Mouse (Mus musculus): ENCODE results near the gene Ankrd55. TPM values are rescaled to one million over a fixed set of nuclear protein-coding genes. Genes with fewer than 3 reads are reported as not detected.

The Ankrd55 gene
- polyA plus RNA-seq, 1 experiment from 2014 or later: 11.0 TPM

DNA sequence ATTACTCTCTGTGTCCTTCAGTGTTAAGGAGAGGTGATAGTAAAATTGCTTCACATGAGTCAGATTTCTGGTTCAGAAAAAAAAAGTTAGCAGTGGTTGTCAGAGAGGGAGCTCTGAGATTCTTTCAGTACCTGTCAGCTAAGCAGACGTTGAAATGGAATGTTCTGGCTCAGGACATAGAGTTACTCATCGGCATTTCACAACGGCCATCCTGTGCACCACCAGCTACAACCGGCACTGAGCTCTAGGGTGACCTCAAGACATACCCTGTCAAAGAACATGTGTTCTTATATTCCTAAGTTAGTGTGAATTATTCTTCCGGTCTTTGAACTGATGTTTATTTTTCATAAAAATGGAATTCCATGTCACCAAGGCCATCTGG, 55.4 kb downstream of the Ankrd55 start:
- WGBS: 92% methylated on average over 5 of the region's 5 CpGs
- no peak overlapping the region for H3K27ac ChIP-seq (ENCODE audit: low read length)

DNA sequence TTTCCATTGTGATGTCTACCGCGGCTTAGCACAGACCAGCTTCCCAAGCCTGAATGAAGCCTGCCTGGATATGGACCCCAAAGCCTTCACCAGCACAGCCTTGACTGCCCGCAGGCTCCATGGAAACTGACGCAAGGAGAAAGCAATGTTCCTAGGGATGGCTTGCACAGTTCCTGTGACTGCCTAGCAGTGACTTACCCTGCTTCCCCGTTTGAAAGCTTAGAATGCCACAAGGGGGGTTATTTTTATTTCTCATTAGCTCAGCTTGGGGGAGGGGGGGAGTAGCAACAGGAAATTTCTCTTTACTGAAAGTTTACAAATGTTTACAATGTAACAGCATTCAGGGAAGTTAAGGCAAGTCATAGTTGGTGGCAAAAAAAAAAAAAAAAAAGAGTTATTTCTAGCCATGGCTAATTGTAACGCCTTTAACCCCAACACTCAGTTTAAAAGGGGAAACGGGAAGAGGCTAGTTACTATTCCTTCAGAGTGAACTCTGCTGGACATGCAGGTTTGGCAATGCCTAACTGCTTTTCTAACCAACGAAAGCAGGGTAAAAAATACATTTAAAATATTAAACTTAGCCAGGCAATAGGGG, 56.1 kb downstream of the Ankrd55 start:
- H3K27ac ChIP-seq (ENCODE audit: low read length): no peak overlapping the region
- no peaks in the 10 kb centered on the region for H3K9me3 ChIP-seq (replicated peaks; ENCODE audit: control insufficient read depth, low read length, poor library complexity, severe bottlenecking)
- H3K4me1 ChIP-seq (ENCODE audit: control insufficient read depth, insufficient read depth, low read length): no peaks in the 10 kb centered on the region
- H3K4me3 ChIP-seq (ENCODE audit: low read depth, low read length): no peak overlapping the region
- H3K27me3 ChIP-seq (ENCODE audit: control insufficient read depth, insufficient read depth, low read depth, low read length): no peaks in the 10 kb centered on the region
- H3K4me2 ChIP-seq (ENCODE audit: low read length): no peak overlapping the region
- H3K36me3 ChIP-seq (ENCODE audit: control insufficient read depth, insufficient read depth, low read length): peaks cover 2% of the 10 kb centered on the region; the same call in 1 of the 2 replicates
- H3K9ac ChIP-seq (ENCODE audit: low read depth, low read length): no peak overlapping the region
- ATAC-seq: no peak
- WGBS: 71% methylated on average over 8 of the region's 8 CpGs

More for the DNA sequence above, 55.4 kb downstream of the Ankrd55 start:
- no peak overlapping the region for H3K9ac ChIP-seq (ENCODE audit: low read depth, low read length)
- no peaks in the 10 kb centered on the region for H3K36me3 ChIP-seq (ENCODE audit: control insufficient read depth, insufficient read depth, low read length)
- H3K27me3 ChIP-seq (ENCODE audit: control insufficient read depth, insufficient read depth, low read depth, low read length): no peaks in the 10 kb centered on the region
- H3K4me2 ChIP-seq (ENCODE audit: low read length): no peak overlapping the region
- H3K9me3 ChIP-seq (replicated peaks; ENCODE audit: control insufficient read depth, low read length, poor library complexity, severe bottlenecking): no peaks in the 10 kb centered on the region
- no peak for ATAC-seq
- H3K4me3 ChIP-seq (ENCODE audit: low read depth, low read length): no peak overlapping the region
- H3K4me1 ChIP-seq (ENCODE audit: control insufficient read depth, insufficient read depth, low read length): no peaks in the 10 kb centered on the region

GRCm38 (mm10) chr13:112345542-112345941, 57.3 kb downstream of the Ankrd55 start:
- WGBS: 81% methylated on average over 2 of the region's 2 CpGs
- peaks cover 4% of the 10 kb centered on the region; the same call in 1 of the 2 replicates for H3K9me3 ChIP-seq (replicated peaks; ENCODE audit: control insufficient read depth, low read length, poor library complexity, severe bottlenecking)

DNA sequence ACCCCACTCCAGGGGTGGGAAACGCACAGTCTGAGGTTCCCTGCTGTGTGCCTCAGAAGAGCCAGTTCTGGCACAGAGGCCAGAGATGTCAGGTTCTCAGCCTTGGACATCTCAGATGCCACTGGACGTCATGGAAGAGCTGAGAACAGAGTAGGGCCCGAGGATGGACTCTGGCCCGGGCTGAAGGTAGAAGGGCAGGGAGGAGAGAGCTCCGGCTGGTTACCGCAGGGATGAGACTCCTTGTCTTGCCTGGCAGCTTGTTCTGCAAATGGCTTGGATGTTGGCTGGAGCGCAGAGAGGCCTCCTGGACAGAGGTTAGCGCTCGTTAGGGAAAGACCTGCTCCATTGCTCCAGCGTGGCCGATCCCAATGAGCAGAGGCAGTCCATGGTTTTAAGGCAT, 57.8 kb downstream of the Ankrd55 start:
- Histone ChIP-seq H3K9ac (ENCODE audit: low read depth, low read length) (no peak overlapping the region), H3K9me3 (replicated peaks; ENCODE audit: control insufficient read depth, low read length, poor library complexity, severe bottlenecking) (peaks cover 4% of the 10 kb centered on the region; the same call in 1 of the 2 replicates), H3K4me1 (ENCODE audit: control insufficient read depth, insufficient read depth, low read length) (no peaks in the 10 kb centered on the region), H3K36me3 (ENCODE audit: control insufficient read depth, insufficient read depth, low read length) (peaks cover 9% of the 10 kb centered on the region), H3K4me3 (ENCODE audit: low read depth, low read length) (no peak overlapping the region), H3K27ac (ENCODE audit: low read length) (no peak overlapping the region), H3K4me2 (ENCODE audit: low read length) (no peak overlapping the region), H3K27me3 (ENCODE audit: control insufficient read depth, insufficient read depth, low read depth, low read length) (no peaks in the 10 kb centered on the region)
- ATAC-seq: no peak
- WGBS: 81% methylated on average over 11 of the region's 11 CpGs

More at GRCm38 (mm10) chr13:112345542-112345941, 57.3 kb downstream of the Ankrd55 start:
- Histone ChIP-seq H3K9ac (ENCODE audit: low read depth, low read length) (no peak overlapping the region), H3K4me2 (ENCODE audit: low read length) (no peak overlapping the region), H3K27ac (ENCODE audit: low read length) (no peak overlapping the region), H3K4me3 (ENCODE audit: low read depth, low read length) (no peak overlapping the region), H3K4me1 (ENCODE audit: control insufficient read depth, insufficient read depth, low read length) (no peaks in the 10 kb centered on the region), H3K27me3 (ENCODE audit: control insufficient read depth, insufficient read depth, low read depth, low read length) (no peaks in the 10 kb centered on the region), H3K36me3 (ENCODE audit: control insufficient read depth, insufficient read depth, low read length) (peaks cover 9% of the 10 kb centered on the region)
- no peak for ATAC-seq

DNA sequence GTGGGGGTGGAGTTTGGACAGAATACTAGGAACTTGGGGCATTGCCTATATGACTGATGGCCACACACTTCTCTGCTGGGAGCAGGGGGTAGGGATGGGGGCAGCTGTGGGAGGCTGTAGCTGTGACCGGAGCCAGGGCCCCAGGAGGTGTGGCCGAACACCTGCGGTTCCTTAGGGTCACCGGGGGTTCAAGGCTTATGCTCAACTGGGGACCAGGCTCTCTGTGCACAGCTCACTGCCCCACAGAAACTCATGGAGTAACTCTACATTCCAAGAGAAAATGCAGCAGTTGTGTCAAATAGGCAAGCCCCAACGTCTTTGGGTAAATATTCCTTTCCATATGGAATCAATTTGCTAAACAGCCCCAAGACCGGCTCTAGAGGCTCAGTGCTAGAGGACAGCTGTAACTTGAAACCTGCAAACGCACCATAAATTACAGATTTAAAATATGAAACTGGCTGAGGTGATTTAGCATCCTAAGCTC, 58.5 kb downstream of the Ankrd55 start:
- H3K27me3 ChIP-seq (ENCODE audit: control insufficient read depth, insufficient read depth, low read depth, low read length): no peaks in the 10 kb centered on the region
- H3K9ac ChIP-seq (ENCODE audit: low read depth, low read length): no peak overlapping the region
- H3K4me3 ChIP-seq (ENCODE audit: low read depth, low read length): no peak overlapping the region
- H3K9me3 ChIP-seq (replicated peaks; ENCODE audit: control insufficient read depth, low read length, poor library complexity, severe bottlenecking): peaks cover 4% of the 10 kb centered on the region; the same call in 1 of the 2 replicates
- 66% methylated on average over 7 of the region's 7 CpGs for WGBS
- no peak for ATAC-seq
- peaks cover 9% of the 10 kb centered on the region for H3K36me3 ChIP-seq (ENCODE audit: control insufficient read depth, insufficient read depth, low read length)
- H3K4me2 ChIP-seq (ENCODE audit: low read length): no peak overlapping the region
- no peaks in the 10 kb centered on the region for H3K4me1 ChIP-seq (ENCODE audit: control insufficient read depth, insufficient read depth, low read length)
- H3K27ac ChIP-seq (ENCODE audit: low read length): no peak overlapping the region

DNA sequence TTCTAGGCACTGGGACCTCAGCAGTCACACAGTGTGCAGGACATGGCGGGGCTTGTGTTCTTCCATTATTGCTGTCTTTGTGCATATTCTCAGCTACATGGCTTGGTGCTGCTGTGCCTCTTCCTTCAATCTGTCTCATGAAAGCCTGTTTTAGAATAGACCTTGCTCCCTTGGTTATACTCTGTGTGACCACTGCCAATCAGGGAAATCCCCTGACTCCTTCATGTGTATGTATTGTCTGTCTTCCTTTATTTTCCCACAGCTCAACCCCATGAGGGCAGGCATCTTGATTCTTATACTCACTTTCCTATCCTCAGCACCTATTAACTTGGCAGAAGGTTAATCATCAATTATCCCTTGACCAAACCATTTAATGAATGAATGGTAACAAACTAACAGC, 60.0 kb downstream of the Ankrd55 start:
- WGBS: 85% methylated on average over 1 of the region's 1 CpGs
- peaks cover 9% of the 10 kb centered on the region for H3K36me3 ChIP-seq (ENCODE audit: control insufficient read depth, insufficient read depth, low read length)
- no peaks in the 10 kb centered on the region for H3K27me3 ChIP-seq (ENCODE audit: control insufficient read depth, insufficient read depth, low read depth, low read length)
- ATAC-seq: no peak
- H3K27ac ChIP-seq (ENCODE audit: low read length): no peak overlapping the region
- H3K9ac ChIP-seq (ENCODE audit: low read depth, low read length): no peak overlapping the region
- no peaks in the 10 kb centered on the region for H3K4me1 ChIP-seq (ENCODE audit: control insufficient read depth, insufficient read depth, low read length)
- no peak overlapping the region for H3K4me2 ChIP-seq (ENCODE audit: low read length)
- H3K4me3 ChIP-seq (ENCODE audit: low read depth, low read length): no peak overlapping the region
- peaks cover 4% of the 10 kb centered on the region; the same call in 1 of the 2 replicates for H3K9me3 ChIP-seq (replicated peaks; ENCODE audit: control insufficient read depth, low read length, poor library complexity, severe bottlenecking)

DNA sequence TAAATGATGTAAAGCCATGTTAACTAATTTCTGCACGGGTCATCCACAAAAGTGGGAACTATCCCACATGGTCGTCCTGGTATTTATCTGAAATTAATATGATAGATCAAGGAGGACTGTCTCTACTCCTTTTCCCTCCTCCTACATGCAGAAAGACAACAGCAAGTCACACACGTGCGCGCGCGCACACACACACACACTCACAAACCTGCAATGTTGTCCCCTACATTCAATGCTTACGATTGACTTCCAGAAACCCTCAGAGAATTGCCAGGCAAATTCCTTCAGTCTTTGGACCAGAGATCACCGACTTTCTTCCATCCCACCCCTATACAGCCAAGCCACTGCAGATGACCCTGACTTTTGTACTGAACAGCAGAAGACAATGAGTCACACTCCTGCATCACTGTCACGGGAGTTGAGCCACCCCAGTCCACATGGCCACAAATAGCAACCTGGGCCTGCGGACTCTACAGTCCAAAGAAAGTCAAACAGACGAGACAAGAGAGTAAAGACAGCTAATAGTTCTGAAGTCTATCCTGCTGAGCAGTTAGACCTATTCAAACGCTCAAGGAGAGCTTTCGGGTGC, 60.7 kb downstream of the Ankrd55 start:
- H3K9ac ChIP-seq (ENCODE audit: low read depth, low read length): no peak overlapping the region
- peaks cover 9% of the 10 kb centered on the region for H3K36me3 ChIP-seq (ENCODE audit: control insufficient read depth, insufficient read depth, low read length)
- peaks cover 4% of the 10 kb centered on the region; the same call in 1 of the 2 replicates for H3K4me1 ChIP-seq (ENCODE audit: control insufficient read depth, insufficient read depth, low read length)
- H3K9me3 ChIP-seq (replicated peaks; ENCODE audit: control insufficient read depth, low read length, poor library complexity, severe bottlenecking): peaks cover 4% of the 10 kb centered on the region; the same call in 1 of the 2 replicates
- WGBS: 90% methylated on average over 14 of the region's 14 CpGs
- no peak for ATAC-seq
- no peak overlapping the region for H3K4me2 ChIP-seq (ENCODE audit: low read length)
- H3K27ac ChIP-seq (ENCODE audit: low read length): no peak overlapping the region
- no peaks in the 10 kb centered on the region for H3K27me3 ChIP-seq (ENCODE audit: control insufficient read depth, insufficient read depth, low read depth, low read length)
- H3K4me3 ChIP-seq (ENCODE audit: low read depth, low read length): no peak overlapping the region

DNA sequence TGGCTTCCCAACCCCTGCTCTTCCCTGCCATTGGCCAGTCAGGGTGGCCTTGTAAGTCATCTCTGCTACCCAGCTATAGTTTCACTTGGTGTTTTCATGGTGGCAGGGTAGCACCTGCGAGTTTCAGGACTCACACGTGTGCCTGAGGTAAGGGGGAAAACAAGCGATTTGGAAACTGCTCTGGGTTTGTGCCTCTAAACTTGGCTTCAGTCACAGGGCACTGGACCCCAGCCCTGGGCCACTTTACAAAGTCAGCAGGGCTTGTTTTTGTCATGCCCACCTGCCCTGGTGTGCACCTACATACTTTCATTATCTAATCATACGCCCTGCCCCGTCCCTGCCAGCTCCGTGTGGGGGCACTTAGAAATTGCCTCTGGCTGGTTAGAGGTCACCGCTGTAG, 61.2 kb downstream of the Ankrd55 start:
- Histone ChIP-seq H3K9me3 (replicated peaks; ENCODE audit: control insufficient read depth, low read length, poor library complexity, severe bottlenecking) (peaks cover 4% of the 10 kb centered on the region; the same call in 1 of the 2 replicates), H3K27me3 (ENCODE audit: control insufficient read depth, insufficient read depth, low read depth, low read length) (no peaks in the 10 kb centered on the region), H3K4me2 (ENCODE audit: low read length) (no peak overlapping the region), H3K4me3 (ENCODE audit: low read depth, low read length) (no peak overlapping the region), H3K27ac (ENCODE audit: low read length) (no peak overlapping the region), H3K36me3 (ENCODE audit: control insufficient read depth, insufficient read depth, low read length) (peaks cover 9% of the 10 kb centered on the region), H3K4me1 (ENCODE audit: control insufficient read depth, insufficient read depth, low read length) (peaks cover 6% of the 10 kb centered on the region; the same call in 1 of the 2 replicates), H3K9ac (ENCODE audit: low read depth, low read length) (no peak overlapping the region)
- ATAC-seq: no peak
- WGBS: 96% methylated on average over 7 of the region's 7 CpGs

DNA sequence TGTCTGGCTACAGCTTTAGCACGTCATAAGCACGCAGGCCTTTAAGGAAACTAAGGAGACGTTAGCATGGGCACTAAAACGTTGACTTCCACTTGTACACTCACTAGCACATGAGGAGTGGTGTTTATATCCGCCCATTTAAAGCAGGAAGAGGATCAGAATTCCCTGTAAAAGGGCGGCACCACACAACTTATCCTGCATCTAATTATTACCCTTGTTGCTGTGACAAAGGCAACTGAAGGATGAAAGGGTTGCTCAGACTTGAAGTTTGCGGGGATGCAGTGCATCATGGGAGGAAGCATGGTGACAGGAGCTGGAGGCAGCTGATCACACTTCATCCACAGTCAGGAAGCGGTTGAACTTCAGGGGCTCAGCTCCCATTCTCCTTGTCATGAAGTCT, 63.7 kb downstream of the Ankrd55 start:
- 72% methylated on average over 8 of the region's 8 CpGs for WGBS
- Histone ChIP-seq H3K27me3 (ENCODE audit: control insufficient read depth, insufficient read depth, low read depth, low read length) (no peaks in the 10 kb centered on the region), H3K27ac (ENCODE audit: low read length) (no peak overlapping the region), H3K4me2 (ENCODE audit: low read length) (no peak overlapping the region), H3K36me3 (ENCODE audit: control insufficient read depth, insufficient read depth, low read length) (peaks cover 9% of the 10 kb centered on the region), H3K4me3 (ENCODE audit: low read depth, low read length) (no peak overlapping the region), H3K4me1 (ENCODE audit: control insufficient read depth, insufficient read depth, low read length) (peaks cover 6% of the 10 kb centered on the region; the same call in 1 of the 2 replicates), H3K9me3 (replicated peaks; ENCODE audit: control insufficient read depth, low read length, poor library complexity, severe bottlenecking) (peaks cover 4% of the 10 kb centered on the region; the same call in 1 of the 2 replicates), H3K9ac (ENCODE audit: low read depth, low read length) (no peak overlapping the region)
- ATAC-seq: no peak
